Mouse (Mus musculus): ENCODE measurements around the gene Bcl10.

- no peak for TF ChIP-seq CTCF (IDR thresholded peaks at IDR 0.05; ENCODE audit: extremely low read depth, insufficient read length, insufficient replicate concordance, low read depth, low read length)
- TF ChIP-seq POLR2A (IDR thresholded peaks at IDR 0.05; ENCODE audit: low read depth, low read length): no peak
Measured at GRCm38 (mm10) chr3:145939402-145939801, 16.8 kb downstream of the Bcl10 start.
